Mouse (Mus musculus) hindbrain, embryonic 13.5 days (tissue): ENCODE data around the gene Neurl1a. TPM values are rescaled to one million over a fixed set of nuclear protein-coding genes. Genes with fewer than 3 reads are reported as not detected.
A peak's percentile ranks its signal among the peaks of the same experiment; 100 is the strongest.

Source experiments
- ATAC-seq: fragments of 200-750 bp; cut with Nextera tagmentation; 2 replicates; pipeline ENCODE4 v1.8.0; 2017; ENCODE audit warnings: moderate TSS enrichment; ENCODE audit not compliant: low FRiP score
- H3K27ac ChIP-seq: fragments of 300-500 bp; sonication (generic); 2 replicates; pipeline ENCODE4 v1.5.1; 2015; ENCODE audit warnings: inconsistent platforms, mild to moderate bottlenecking, moderate library complexity
- H3K27me3 ChIP-seq: fragments of 300-500 bp; sonication (generic); 2 replicates; pipeline ENCODE4 v1.6.1; 2015; ENCODE audit warnings: mild to moderate bottlenecking, inconsistent platforms
- H3K36me3 ChIP-seq: fragments of 300-500 bp; sonication (generic); 2 replicates; pipeline ENCODE4 v1.6.1; 2015; ENCODE audit warnings: mild to moderate bottlenecking, inconsistent platforms
- H3K4me1 ChIP-seq: fragments of 300-500 bp; sonication (generic); replicated peaks from 2 replicates; pipeline ENCODE4 v1.6.1; 2015; ENCODE audit warnings: inconsistent platforms
- H3K4me2 ChIP-seq: fragments of 300-500 bp; sonication (generic); 2 replicates; pipeline ENCODE4 v1.6.1; 2015; ENCODE audit warnings: inconsistent platforms, mild to moderate bottlenecking, moderate library complexity
- H3K4me3 ChIP-seq: fragments of 300-500 bp; sonication (generic); 2 replicates; pipeline ENCODE4 v1.5.1; 2015; ENCODE audit warnings: mild to moderate bottlenecking, inconsistent platforms
- H3K9ac ChIP-seq: fragments of 300-500 bp; sonication (generic); 2 replicates; pipeline ENCODE4 v1.6.1; 2015; ENCODE audit warnings: mild to moderate bottlenecking, inconsistent platforms
- H3K9me3 ChIP-seq: fragments of 300-500 bp; sonication (generic); 2 replicates; pipeline ENCODE4 v1.6.1; 2016; ENCODE audit warnings: inconsistent platforms
- WGBS: fragments of 180-500 bp; shearing (Covaris S2); methylation state at CpG from one replicate; pipeline ENCODE4 v1.1.7; 2015; 5-methylcytosine and 5-hydroxymethylcytosine counted together
- polyA plus RNA-seq: library from polyadenylated mRNA; unstranded; fragments of >200 nt; fragmentation: Nextera tagmentation; extraction: Ambion mirVana; gene quantifications from 2 replicates; pipeline ENCODE4 v1.2.1, GENCODE M21; 2015

Neurl1a gene
- polyA plus RNA-seq, 1 experiment from 2014 or later, result 6.8 TPM

DNA sequence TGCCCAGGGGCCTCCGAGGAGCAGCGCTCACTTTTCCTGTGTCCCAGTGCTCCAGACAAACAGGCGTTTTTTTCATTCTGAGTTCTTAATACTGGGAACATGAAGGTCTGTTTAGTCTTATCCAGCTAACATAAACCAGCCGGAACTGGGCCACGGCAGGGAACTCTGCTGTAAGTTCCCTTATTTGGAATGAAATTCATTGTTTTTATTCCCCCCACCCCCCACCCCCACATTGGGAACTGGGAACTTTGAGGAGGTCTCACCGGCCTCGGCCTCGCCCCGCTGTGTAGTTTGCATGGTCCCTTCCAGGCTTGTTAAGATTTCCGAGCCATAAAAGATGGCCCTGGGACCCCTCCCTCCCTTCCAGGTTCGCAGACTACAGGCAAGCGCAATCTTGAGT, 23.4 kb downstream of the Neurl1a start:
- 59% methylated on average over 12 of the region's 12 CpGs for WGBS
- Histone ChIP-seq H3K9ac (no peak overlapping the region), H3K36me3 (no peaks in the 10 kb centered on the region), H3K4me3 (no peak overlapping the region), H3K27ac (0 out of 2 replicates have a peak overlapping the region, but pooled peaks have one; percentile 6), H3K27me3 (no peaks in the 10 kb centered on the region), H3K4me2 (no peak overlapping the region), H3K9me3 (no peaks in the 10 kb centered on the region), H3K4me1 (peaks cover 17% of the 10 kb centered on the region)
- ATAC-seq, result no peak

DNA sequence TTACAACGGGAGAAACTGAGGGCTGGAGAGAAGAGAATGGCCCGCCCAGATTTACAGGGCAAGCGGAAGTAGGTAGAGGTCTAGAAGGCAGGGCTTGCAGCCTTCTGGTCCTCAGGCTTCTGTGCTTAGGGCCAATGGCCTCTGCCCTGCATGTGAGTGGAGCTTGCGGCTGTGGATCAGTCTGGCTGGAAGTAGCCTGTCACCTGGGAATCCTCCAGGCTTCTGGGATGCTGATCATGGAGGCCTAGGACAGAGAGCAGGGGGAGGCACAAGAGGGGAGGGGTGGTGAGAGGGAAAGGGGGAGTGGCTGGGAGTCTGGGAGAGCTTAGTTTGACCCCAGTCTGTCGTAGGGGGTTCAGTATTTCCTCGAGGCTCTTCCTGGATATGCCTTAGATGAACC, 23.8 kb downstream of the Neurl1a start:
- WGBS, result 72% methylated on average over 6 of the region's 6 CpGs
- 0 out of 2 replicates have a peak, but pooled peaks have one; percentile 21 for ATAC-seq
- no peak overlapping the region for H3K9ac ChIP-seq
- H3K27me3 ChIP-seq, result no peaks in the 10 kb centered on the region
- no peak overlapping the region for H3K27ac ChIP-seq
- no peak overlapping the region for H3K4me3 ChIP-seq
- H3K9me3 ChIP-seq, result no peaks in the 10 kb centered on the region
- H3K4me2 ChIP-seq, result no peak overlapping the region
- no peaks in the 10 kb centered on the region for H3K36me3 ChIP-seq
- H3K4me1 ChIP-seq, result peaks cover 17% of the 10 kb centered on the region

DNA sequence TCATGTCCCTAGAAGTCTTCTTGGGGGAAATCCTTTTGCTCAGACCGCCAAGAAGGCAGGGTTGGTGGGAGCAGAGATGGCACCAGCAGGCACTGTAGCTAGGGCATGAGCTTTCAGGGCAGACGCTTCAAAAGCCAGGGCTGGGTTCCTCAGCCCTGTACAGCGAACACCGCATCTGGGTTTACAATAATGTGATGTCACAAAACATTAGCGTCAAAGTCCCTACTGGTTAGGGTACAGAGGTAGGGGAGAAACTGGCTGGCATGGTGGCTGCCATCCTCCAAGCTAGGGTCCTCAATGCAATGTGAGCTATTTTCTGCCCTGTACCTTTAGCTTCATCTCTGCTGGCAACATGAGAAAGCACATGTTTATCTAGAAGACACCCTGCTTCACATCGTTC, 24.4 kb downstream of the Neurl1a start:
- H3K36me3 ChIP-seq, result no peaks in the 10 kb centered on the region
- no peaks in the 10 kb centered on the region for H3K27me3 ChIP-seq
- H3K4me1 ChIP-seq, result peaks cover 17% of the 10 kb centered on the region
- no peak overlapping the region for H3K9ac ChIP-seq
- no peak overlapping the region for H3K4me2 ChIP-seq
- no peak overlapping the region for H3K4me3 ChIP-seq
- WGBS, result 89% methylated on average over 6 of the region's 6 CpGs
- no peak overlapping the region for H3K27ac ChIP-seq
- ATAC-seq, result no peak
- no peaks in the 10 kb centered on the region for H3K9me3 ChIP-seq

DNA sequence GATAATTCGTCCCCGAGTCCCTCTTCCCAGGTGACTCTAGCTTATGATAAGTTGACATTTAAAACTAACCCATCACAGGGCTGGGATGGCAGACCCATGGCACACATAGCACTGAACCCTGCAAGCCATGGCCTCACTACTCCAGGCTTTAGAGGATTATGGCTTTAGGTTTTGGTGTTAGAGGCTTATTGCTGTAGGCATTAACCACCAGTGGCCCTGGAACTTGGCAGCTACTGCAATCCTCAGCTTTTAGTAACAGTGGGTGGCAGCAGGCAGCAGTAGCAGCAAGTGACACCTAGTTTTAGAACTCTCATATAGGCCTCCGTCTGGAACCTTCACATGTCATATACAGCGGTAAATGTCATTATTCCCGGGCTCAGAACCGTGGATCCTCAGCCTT, 26.0 kb downstream of the Neurl1a start:
- ATAC-seq, result no peak
- Histone ChIP-seq H3K9ac (no peak overlapping the region), H3K4me1 (peaks cover 12% of the 10 kb centered on the region), H3K9me3 (no peaks in the 10 kb centered on the region), H3K36me3 (no peaks in the 10 kb centered on the region), H3K27ac (no peak overlapping the region), H3K4me2 (no peak overlapping the region), H3K27me3 (no peaks in the 10 kb centered on the region), H3K4me3 (no peak overlapping the region)
- 92% methylated on average over 6 of the region's 6 CpGs for WGBS

DNA sequence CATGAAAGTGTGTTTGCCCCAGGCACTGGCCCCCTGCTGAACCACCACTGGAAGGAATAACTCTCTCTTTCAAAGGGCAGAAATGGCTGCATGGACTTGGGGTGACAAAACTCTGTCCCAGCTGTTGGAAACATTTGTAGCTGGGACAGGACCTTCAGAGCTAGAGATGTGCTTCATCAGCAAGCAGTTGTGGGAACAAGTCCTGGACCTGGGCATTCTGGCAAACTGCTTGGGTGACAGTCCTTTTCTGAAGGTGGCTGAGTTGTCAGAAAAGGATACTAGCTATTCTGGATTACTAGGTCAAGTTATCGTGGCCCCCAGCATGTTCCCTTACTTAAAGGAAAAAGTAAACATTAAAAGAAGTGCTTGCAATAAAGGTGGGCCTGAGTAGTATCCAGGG, 27.5 kb downstream of the Neurl1a start:
- ATAC-seq, result no peak
- H3K36me3 ChIP-seq, result no peaks in the 10 kb centered on the region
- no peak overlapping the region for H3K9ac ChIP-seq
- no peaks in the 10 kb centered on the region for H3K9me3 ChIP-seq
- H3K27ac ChIP-seq, result no peak overlapping the region
- H3K4me3 ChIP-seq, result no peak overlapping the region
- no peaks in the 10 kb centered on the region for H3K27me3 ChIP-seq
- H3K4me1 ChIP-seq, result 0 out of 2 replicates have a peak, but pooled peaks cover 2% of the 10 kb centered on the region
- H3K4me2 ChIP-seq, result no peak overlapping the region
- 91% methylated on average over 1 of the region's 1 CpGs for WGBS

DNA sequence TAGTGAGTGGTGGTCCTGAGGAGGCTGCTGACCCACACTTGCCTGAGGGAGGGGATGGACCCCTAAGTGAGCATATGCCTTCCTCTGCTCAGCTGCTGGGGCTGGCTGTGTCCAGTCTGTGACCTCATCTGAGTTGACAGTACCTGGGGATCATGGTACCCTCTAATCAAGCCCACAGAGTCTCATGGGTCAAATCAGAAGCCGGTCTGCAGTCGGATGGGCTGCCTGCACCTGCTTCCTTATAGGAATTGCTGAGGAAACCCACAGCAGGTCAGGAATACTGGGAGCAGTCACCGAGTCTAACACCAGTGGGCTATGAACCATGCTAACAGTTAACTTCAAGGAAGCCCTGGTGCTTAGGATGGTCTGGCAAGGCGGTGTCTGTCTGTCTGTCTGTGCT, 31.8 kb downstream of the Neurl1a start:
- Histone ChIP-seq H3K4me2 (no peak overlapping the region), H3K9me3 (no peaks in the 10 kb centered on the region), H3K36me3 (no peaks in the 10 kb centered on the region), H3K4me1 (peaks cover 16% of the 10 kb centered on the region), H3K27me3 (no peaks in the 10 kb centered on the region), H3K9ac (no peak overlapping the region), H3K27ac (no peak overlapping the region), H3K4me3 (no peak overlapping the region)
- 91% methylated on average over 4 of the region's 4 CpGs for WGBS
- ATAC-seq, result no peak

DNA sequence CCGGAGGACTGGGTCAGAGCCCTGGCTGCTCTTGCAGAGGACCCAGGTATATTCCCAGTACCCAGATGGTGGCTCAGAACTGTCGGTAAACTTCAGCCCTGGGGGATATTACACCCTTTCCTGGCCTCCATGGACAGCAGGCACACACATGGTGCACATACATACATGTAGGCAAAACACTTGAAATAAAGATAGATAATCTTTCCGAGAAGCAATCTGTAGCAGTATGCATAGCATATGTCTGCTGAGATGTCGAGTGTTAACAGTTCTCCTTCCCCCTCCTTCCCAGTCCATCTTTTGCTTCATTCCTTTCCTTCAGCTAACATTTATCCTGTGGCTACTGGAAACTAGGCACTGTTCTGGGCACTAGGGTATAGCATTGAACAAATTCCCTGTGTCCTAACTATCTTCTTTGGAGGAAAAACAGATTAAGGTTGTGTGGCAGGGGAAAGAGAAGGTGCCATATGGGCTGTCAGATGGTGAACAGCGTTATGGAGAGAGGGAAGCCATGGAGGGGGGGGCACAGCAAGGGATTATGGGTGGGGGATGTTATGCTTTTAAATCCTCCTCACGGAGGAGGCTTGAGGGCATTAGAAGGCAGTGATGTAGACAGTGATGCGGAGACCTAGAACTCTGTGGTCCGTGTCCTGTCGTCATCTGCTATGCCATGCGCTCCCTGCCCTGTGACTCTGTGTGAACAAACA, 33.1 kb downstream of the Neurl1a start:
- WGBS, result 59% methylated on average over 10 of the region's 10 CpGs
- peaks cover 19% of the 10 kb centered on the region for H3K4me1 ChIP-seq
- no peak overlapping the region for H3K4me3 ChIP-seq
- H3K36me3 ChIP-seq, result no peaks in the 10 kb centered on the region
- H3K9me3 ChIP-seq, result no peaks in the 10 kb centered on the region
- H3K27ac ChIP-seq, result peak overlapping the region; percentile 66
- 0 out of 2 replicates have a peak overlapping the region, but pooled peaks have one; percentile 44 for H3K9ac ChIP-seq
- peak; percentile 83 for ATAC-seq
- no peaks in the 10 kb centered on the region for H3K27me3 ChIP-seq
- peak overlapping the region; percentile 13; the same call in 1 of the 2 replicates for H3K4me2 ChIP-seq

DNA sequence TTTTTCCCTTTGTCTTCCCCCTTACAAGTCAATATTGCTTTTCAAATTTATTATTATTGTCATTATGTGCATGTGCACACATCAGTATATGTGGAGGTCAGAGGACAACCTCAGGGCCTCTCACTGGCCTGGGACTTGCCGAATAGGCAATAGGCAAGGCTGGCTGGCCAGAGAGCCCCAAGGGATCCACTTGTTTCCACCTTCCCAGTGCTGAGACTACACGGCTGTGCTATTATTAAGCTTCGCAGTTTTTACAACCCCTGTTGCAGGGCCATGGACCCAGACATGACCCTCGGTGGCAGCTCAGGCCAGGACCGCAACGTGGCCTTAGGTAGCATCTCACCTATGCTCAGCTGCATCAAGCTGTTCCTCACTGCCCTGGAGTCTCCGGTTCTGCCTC, 33.8 kb downstream of the Neurl1a start:
- WGBS, result 69% methylated on average over 7 of the region's 7 CpGs
- peak; percentile 58; the same call in 1 of the 2 replicates for ATAC-seq
- Histone ChIP-seq H3K9me3 (no peaks in the 10 kb centered on the region), H3K27ac (peak overlapping the region; percentile 66), H3K4me2 (peak overlapping the region; percentile 13; the same call in 1 of the 2 replicates), H3K9ac (0 out of 2 replicates have a peak overlapping the region, but pooled peaks have one; percentile 44), H3K4me1 (peaks cover 19% of the 10 kb centered on the region), H3K36me3 (no peaks in the 10 kb centered on the region), H3K4me3 (no peak overlapping the region), H3K27me3 (no peaks in the 10 kb centered on the region)

DNA sequence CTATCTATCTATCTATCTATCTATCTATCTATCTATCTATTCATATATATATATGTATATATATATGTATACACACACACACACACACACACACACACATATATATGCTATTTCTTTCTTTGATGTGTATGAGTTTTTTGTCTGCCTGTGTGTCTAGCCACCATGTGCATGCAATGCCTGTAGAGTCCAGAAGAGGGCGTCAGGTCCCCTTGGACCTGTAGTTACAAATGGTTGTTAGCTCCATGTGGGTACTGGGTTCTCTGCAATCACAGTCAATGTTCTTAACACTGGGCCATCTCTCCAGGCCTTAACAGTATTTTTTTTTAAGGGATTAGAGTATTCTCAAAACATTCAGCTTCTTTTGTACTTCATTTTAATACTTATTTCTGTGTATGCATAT, 34.9 kb downstream of the Neurl1a start:
- 89% methylated on average over 1 of the region's 1 CpGs for WGBS
- H3K4me3 ChIP-seq, result no peak overlapping the region
- H3K9me3 ChIP-seq, result no peaks in the 10 kb centered on the region
- no peaks in the 10 kb centered on the region for H3K36me3 ChIP-seq
- H3K27ac ChIP-seq, result no peak overlapping the region
- H3K4me2 ChIP-seq, result no peak overlapping the region
- H3K9ac ChIP-seq, result no peak overlapping the region
- H3K4me1 ChIP-seq, result peaks cover 19% of the 10 kb centered on the region
- H3K27me3 ChIP-seq, result no peaks in the 10 kb centered on the region
- no peak for ATAC-seq

DNA sequence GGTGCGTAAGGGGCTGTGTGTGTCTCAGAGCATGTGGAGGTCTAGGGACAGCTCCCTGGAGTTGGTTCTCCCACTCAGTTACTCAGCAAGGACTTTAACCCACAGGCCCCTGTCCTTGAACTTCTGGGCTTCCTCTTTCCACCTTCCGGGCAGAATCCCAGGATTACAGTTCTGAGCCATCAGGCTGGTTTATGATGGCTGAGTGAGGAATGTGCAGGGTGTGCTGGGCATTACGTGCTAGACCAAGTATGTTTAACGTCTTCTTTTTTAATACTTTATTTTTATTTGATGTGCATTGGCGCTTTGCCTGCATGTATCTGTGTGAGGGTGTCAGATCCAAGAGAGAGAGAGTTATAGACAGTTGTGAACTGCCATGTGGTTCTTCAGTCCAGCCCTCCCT, 38.1 kb downstream of the Neurl1a start:
- no peak for ATAC-seq
- H3K27ac ChIP-seq, result no peak overlapping the region
- no peak overlapping the region for H3K9ac ChIP-seq
- WGBS, result 86% methylated on average over 5 of the region's 5 CpGs
- H3K4me2 ChIP-seq, result no peak overlapping the region
- H3K4me3 ChIP-seq, result no peak overlapping the region
- H3K27me3 ChIP-seq, result no peaks in the 10 kb centered on the region
- no peaks in the 10 kb centered on the region for H3K9me3 ChIP-seq
- no peaks in the 10 kb centered on the region for H3K36me3 ChIP-seq
- peaks cover 21% of the 10 kb centered on the region for H3K4me1 ChIP-seq

DNA sequence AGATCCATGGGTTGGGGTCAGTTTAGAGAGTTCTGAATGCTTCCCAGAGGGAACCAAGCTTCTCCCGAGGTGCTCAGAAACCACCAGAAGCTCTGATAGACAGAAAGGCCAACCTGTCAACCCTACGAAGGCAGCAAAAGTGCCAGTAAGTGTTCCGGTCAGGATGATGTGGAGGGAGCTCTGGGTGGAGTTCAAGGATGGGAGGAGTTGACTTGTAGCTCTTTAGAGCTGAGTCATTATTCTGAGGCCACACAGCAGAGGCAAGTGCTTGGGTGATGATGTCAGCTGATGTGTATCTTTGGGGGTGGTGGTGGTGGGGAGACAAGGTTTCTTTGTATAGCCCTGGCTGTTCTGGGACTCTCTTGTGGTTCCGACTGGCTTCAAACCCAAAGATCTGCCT, 41.0 kb downstream of the Neurl1a start:
- no peak for ATAC-seq
- H3K4me3 ChIP-seq, result no peak overlapping the region
- no peak overlapping the region for H3K27ac ChIP-seq
- H3K9ac ChIP-seq, result no peak overlapping the region
- no peaks in the 10 kb centered on the region for H3K9me3 ChIP-seq
- peaks cover 23% of the 10 kb centered on the region for H3K4me1 ChIP-seq
- 80% methylated on average over 4 of the region's 4 CpGs for WGBS
- no peak overlapping the region for H3K4me2 ChIP-seq
- no peaks in the 10 kb centered on the region for H3K27me3 ChIP-seq
- H3K36me3 ChIP-seq, result no peaks in the 10 kb centered on the region

DNA sequence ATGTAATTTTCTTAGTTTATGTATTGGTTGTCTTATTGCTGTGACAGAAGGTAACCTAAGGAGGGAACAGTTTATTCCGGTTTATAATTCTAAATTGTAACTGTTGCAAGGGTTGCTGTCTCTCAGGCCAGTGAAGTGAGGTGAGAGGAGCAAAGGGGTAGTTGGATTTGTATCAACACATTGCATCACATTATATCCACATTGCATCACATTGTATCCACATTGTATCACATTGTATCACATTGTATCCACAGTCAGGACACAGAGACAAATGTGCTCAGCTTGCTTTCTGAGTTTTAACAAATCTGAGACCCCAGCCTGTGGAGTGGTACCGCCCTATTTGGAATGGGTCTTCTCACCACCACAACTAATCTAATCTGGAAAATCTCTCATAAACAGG, 41.6 kb downstream of the Neurl1a start:
- ATAC-seq, result no peak
- no peak overlapping the region for H3K4me3 ChIP-seq
- peaks cover 23% of the 10 kb centered on the region for H3K4me1 ChIP-seq
- no peaks in the 10 kb centered on the region for H3K27me3 ChIP-seq
- no peaks in the 10 kb centered on the region for H3K9me3 ChIP-seq
- no peak overlapping the region for H3K9ac ChIP-seq
- H3K4me2 ChIP-seq, result no peak overlapping the region
- H3K36me3 ChIP-seq, result no peaks in the 10 kb centered on the region
- H3K27ac ChIP-seq, result no peak overlapping the region
- WGBS, result 91% methylated on average over 2 of the region's 2 CpGs

DNA sequence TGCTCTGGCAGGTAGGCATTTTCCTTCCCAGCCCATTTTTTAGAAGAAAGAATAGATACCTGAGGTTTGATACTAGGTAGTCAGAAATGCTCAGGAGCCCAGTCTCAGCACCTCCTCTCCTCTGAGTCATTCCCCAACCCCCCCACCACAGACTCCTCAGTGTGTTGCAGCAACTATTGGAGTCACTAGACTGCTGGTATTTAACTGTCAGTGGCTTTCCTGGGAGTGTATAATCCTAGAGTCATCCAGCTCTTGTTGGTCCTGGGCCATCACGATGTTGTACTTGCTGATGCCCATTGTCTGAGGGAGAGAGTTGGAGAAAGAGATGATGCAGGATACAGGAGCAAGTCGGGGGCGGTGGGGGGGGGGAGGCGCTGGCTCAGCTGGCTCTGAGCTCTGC, 42.4 kb downstream of the Neurl1a start:
- no peaks in the 10 kb centered on the region for H3K9me3 ChIP-seq
- H3K27me3 ChIP-seq, result no peaks in the 10 kb centered on the region
- no peak overlapping the region for H3K4me3 ChIP-seq
- no peak overlapping the region for H3K27ac ChIP-seq
- H3K9ac ChIP-seq, result 0 out of 2 replicates have a peak overlapping the region, but pooled peaks have one; percentile 15
- no peaks in the 10 kb centered on the region for H3K36me3 ChIP-seq
- peaks cover 22% of the 10 kb centered on the region for H3K4me1 ChIP-seq
- H3K4me2 ChIP-seq, result no peak overlapping the region
- WGBS, result 81% methylated on average over 4 of the region's 4 CpGs
- ATAC-seq, result no peak
